Mouse (Mus musculus): ENCODE results near the gene Tox3.

- TF ChIP-seq CTCF (IDR thresholded peaks at IDR 0.05; ENCODE audit: low read depth, low read length) (no peak), POLR2A (IDR thresholded peaks at IDR 0.05; ENCODE audit: insufficient read depth, low read length) (no peak), EP300 (IDR thresholded peaks at IDR 0.05; ENCODE audit: insufficient read depth, low read depth, low read length) (peak; percentile 83)
These were observed 103.5 kb downstream of the Tox3 start for GRCm38 (mm10) chr8:90244458-90245145.

Data from ES-Bruce4 (cell line).